Mouse (Mus musculus) forebrain, embryonic 12.5 days (tissue): ENCODE measurements at regions not wholly inside any gene's neighbourhood (a gene's known extent, or its start where the extent isn't known, plus 50 kb on each side); places are given as distances from the start of the nearest gene placed in this dataset.

ENCODE experiments used
- ATAC-seq: fragments of 200-750 bp; cut with Nextera tagmentation; 2 replicates; pipeline ENCODE4 v1.8.0; 2017; ENCODE audit warnings: moderate TSS enrichment; ENCODE audit not compliant: low FRiP score
- H3K27ac ChIP-seq: fragments of 300-500 bp; sonication (generic); 2 replicates; pipeline ENCODE4 v1.5.1; 2016; ENCODE audit warnings: mild to moderate bottlenecking
- H3K27me3 ChIP-seq: fragments of 300-500 bp; sonication (generic); 2 replicates; pipeline ENCODE4 v1.6.1; 2016; ENCODE audit warnings: mild to moderate bottlenecking
- H3K36me3 ChIP-seq: fragments of 300-500 bp; sonication (generic); replicated peaks from 2 replicates; pipeline ENCODE4 v1.6.1; 2016; ENCODE audit warnings: mild to moderate bottlenecking
- H3K4me1 ChIP-seq: fragments of 300-500 bp; sonication (generic); 2 replicates; pipeline ENCODE4 v1.6.1; 2016
- H3K4me2 ChIP-seq: fragments of 300-500 bp; sonication (generic); 2 replicates; pipeline ENCODE4 v1.6.1; 2016; ENCODE audit warnings: mild to moderate bottlenecking, moderate library complexity
- H3K4me3 ChIP-seq: fragments of 300-500 bp; sonication (generic); replicated peaks from 2 replicates; pipeline ENCODE4 v1.5.1; 2016; ENCODE audit warnings: mild to moderate bottlenecking
- H3K9ac ChIP-seq: fragments of 300-500 bp; sonication (generic); 2 replicates; pipeline ENCODE4 v1.6.1; 2016; ENCODE audit warnings: mild to moderate bottlenecking
- H3K9me3 ChIP-seq: fragments of 300-500 bp; sonication (generic); 2 replicates; pipeline ENCODE4 v1.6.1; 2016
- WGBS: fragments of 180-500 bp; shearing (Covaris S2); methylation state at CpG from one replicate; pipeline ENCODE4 v1.1.7; 2016; 5-methylcytosine and 5-hydroxymethylcytosine counted together

DNA sequence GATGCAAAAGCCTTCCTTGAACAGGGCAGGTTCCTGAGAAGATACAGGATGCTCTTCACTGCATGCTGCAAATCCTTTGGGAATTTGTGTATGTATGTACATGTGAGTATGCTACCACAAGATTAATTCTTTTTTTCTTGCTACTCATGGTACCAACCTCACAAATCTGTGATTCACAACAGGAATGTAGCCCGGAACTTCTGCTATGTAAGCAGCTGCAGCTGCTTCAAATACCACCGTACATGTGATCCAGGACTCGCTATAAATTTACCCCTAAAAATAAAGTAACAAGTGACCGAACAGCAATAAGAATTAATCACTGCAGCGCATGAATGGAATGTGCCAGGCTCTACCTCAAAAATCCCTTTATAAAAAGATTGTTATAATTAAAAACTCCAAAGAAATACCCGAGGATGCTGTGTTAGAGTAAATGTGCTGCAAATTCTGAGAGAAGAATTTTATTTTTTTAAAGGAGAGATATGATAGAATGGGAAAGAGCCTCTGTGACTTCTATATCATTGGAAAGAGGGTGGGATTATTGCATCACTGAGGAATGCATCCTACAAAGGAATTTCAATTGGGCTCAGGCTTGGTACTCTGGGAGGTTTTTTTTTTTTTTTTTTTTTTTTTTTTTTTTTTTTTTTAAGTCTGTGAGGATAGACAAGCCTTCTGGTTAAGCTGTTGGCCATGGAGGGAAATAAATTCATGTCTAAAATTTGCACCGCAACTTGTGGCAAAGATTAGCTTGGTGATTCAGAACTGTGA, 201.2 kb downstream of the Klf5 start:
- Histone ChIP-seq H3K9ac (no peak overlapping the region), H3K27ac (no peak overlapping the region), H3K27me3 (no peaks in the 10 kb centered on the region), H3K4me2 (no peak overlapping the region), H3K9me3 (peaks cover 3% of the 10 kb centered on the region; the same call in 1 of the 2 replicates), H3K4me3 (no peak overlapping the region), H3K4me1 (no peaks in the 10 kb centered on the region), H3K36me3 (no peaks in the 10 kb centered on the region)
- no peak for ATAC-seq
- 83% methylated on average over 7 of the region's 7 CpGs for WGBS

GRCm38 (mm10) chr14:99504909-99505308, 206.4 kb downstream of the Klf5 start:
- Histone ChIP-seq H3K4me2 (no peak overlapping the region), H3K36me3 (no peaks in the 10 kb centered on the region), H3K9ac (no peak overlapping the region), H3K27ac (no peak overlapping the region), H3K27me3 (no peaks in the 10 kb centered on the region), H3K9me3 (peaks cover 3% of the 10 kb centered on the region; the same call in 1 of the 2 replicates), H3K4me3 (no peak overlapping the region), H3K4me1 (no peaks in the 10 kb centered on the region)
- 71% methylated on average over 4 of the region's 4 CpGs for WGBS
- no peak for ATAC-seq

GRCm38 (mm10) chr14:99509696-99510536, 211.4 kb downstream of the Klf5 start:
- 51% methylated on average over 3 of the region's 3 CpGs for WGBS

GRCm38 (mm10) chr14:99515474-99515873, 217.0 kb downstream of the Klf5 start:
- Histone ChIP-seq H3K27me3 (no peaks in the 10 kb centered on the region), H3K27ac (no peak overlapping the region), H3K4me3 (no peak overlapping the region), H3K4me1 (no peaks in the 10 kb centered on the region), H3K9ac (no peak overlapping the region), H3K9me3 (no peaks in the 10 kb centered on the region), H3K4me2 (no peak overlapping the region), H3K36me3 (no peaks in the 10 kb centered on the region)
- 95% methylated on average over 1 of the region's 1 CpGs for WGBS
- no peak for ATAC-seq

More at GRCm38 (mm10) chr14:99509696-99510536, 211.4 kb downstream of the Klf5 start:
- Histone ChIP-seq H3K4me1 (no peaks in the 10 kb centered on the region), H3K4me2 (no peak overlapping the region), H3K27ac (no peak overlapping the region), H3K4me3 (no peak overlapping the region), H3K36me3 (no peaks in the 10 kb centered on the region), H3K27me3 (no peaks in the 10 kb centered on the region), H3K9ac (no peak overlapping the region), H3K9me3 (no peaks in the 10 kb centered on the region)
- ATAC-seq = no peak

- ATAC-seq = no peak
- 85% methylated on average over 6 of the region's 6 CpGs for WGBS
- H3K4me3 ChIP-seq = no peak overlapping the region
- H3K9ac ChIP-seq = no peak overlapping the region
- no peaks in the 10 kb centered on the region for H3K27me3 ChIP-seq
- no peaks in the 10 kb centered on the region for H3K9me3 ChIP-seq
- no peaks in the 10 kb centered on the region for H3K4me1 ChIP-seq
- no peaks in the 10 kb centered on the region for H3K36me3 ChIP-seq
- H3K27ac ChIP-seq = no peak overlapping the region
- no peak overlapping the region for H3K4me2 ChIP-seq
Observed at GRCm38 (mm10) chr14:99516703-99517102, 218.2 kb downstream of the Klf5 start.

DNA sequence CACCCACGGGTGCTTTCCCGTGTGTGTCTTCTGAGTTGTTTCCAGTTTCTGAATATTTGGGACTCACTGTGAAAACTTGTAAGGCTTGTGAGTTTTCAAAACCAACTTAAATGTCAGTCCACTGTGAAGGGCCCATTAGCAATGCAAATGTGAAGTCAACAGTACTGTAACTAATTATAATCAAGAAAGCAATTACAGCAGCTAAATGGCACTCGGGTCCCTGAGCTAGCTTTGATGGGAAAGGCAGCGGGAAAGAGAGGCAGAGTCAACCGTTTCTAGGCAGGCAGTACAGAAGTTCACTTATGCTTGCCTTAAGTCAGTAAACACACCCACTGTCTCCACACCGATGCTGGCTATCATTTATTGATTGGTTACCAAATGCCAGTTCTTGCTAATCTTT, 221.9 kb downstream of the Klf5 start:
- Histone ChIP-seq H3K9ac (no peak overlapping the region), H3K4me2 (no peak overlapping the region), H3K4me1 (no peaks in the 10 kb centered on the region), H3K27ac (no peak overlapping the region), H3K27me3 (no peaks in the 10 kb centered on the region), H3K9me3 (no peaks in the 10 kb centered on the region), H3K36me3 (no peaks in the 10 kb centered on the region), H3K4me3 (no peak overlapping the region)
- ATAC-seq = no peak
- 70% methylated on average over 6 of the region's 6 CpGs for WGBS

GRCm38 (mm10) chr14:99521954-99522523, 223.5 kb downstream of the Klf5 start:
- H3K4me3 ChIP-seq = no peak overlapping the region
- H3K36me3 ChIP-seq = no peaks in the 10 kb centered on the region
- 86% methylated on average over 13 of the region's 13 CpGs for WGBS
- H3K27ac ChIP-seq = no peak overlapping the region
- no peak overlapping the region for H3K9ac ChIP-seq
- H3K4me1 ChIP-seq = no peaks in the 10 kb centered on the region
- no peaks in the 10 kb centered on the region for H3K9me3 ChIP-seq
- H3K27me3 ChIP-seq = no peaks in the 10 kb centered on the region
- ATAC-seq = no peak
- H3K4me2 ChIP-seq = no peak overlapping the region

GRCm38 (mm10) chr14:99535781-99536180, 237.3 kb downstream of the Klf5 start:
- no peak overlapping the region for H3K27ac ChIP-seq
- WGBS = 91% methylated on average over 6 of the region's 6 CpGs
- H3K4me3 ChIP-seq = no peak overlapping the region
- no peaks in the 10 kb centered on the region for H3K36me3 ChIP-seq
- H3K27me3 ChIP-seq = no peaks in the 10 kb centered on the region
- no peaks in the 10 kb centered on the region for H3K4me1 ChIP-seq
- ATAC-seq = no peak
- H3K4me2 ChIP-seq = no peak overlapping the region
- H3K9ac ChIP-seq = no peak overlapping the region
- H3K9me3 ChIP-seq = no peaks in the 10 kb centered on the region

- Histone ChIP-seq H3K4me3 (no peak overlapping the region), H3K9me3 (no peaks in the 10 kb centered on the region), H3K4me1 (no peaks in the 10 kb centered on the region), H3K9ac (no peak overlapping the region), H3K36me3 (no peaks in the 10 kb centered on the region), H3K27ac (no peak overlapping the region), H3K4me2 (no peak overlapping the region), H3K27me3 (no peaks in the 10 kb centered on the region)
- WGBS = 81% methylated on average over 1 of the region's 1 CpGs
- no peak for ATAC-seq
Observed at GRCm38 (mm10) chr14:99537286-99537685, 238.8 kb downstream of the Klf5 start.

DNA sequence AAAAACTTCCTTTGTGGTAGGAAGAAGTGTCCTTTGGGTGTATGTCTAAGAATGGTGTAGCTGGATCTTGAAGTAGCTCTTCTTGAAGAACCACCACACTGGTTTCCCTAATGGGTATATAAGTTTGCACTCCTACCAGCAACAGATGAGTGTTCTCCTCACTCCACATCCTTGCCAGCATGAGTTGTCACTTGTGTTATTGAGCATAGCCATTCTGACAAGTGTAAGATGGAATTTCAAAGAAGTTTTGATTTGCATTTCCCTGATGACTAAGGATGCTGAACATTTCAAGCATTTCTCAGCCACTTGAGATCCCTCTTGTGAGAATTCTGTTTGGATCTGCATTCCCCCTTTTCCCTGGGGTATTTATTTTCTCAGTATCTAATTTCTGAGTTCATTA, 243.2 kb downstream of the Klf5 start:
- no peaks in the 10 kb centered on the region for H3K27me3 ChIP-seq
- no peak overlapping the region for H3K4me3 ChIP-seq
- no peak overlapping the region for H3K27ac ChIP-seq
- no peaks in the 10 kb centered on the region for H3K36me3 ChIP-seq
- no peaks in the 10 kb centered on the region for H3K4me1 ChIP-seq
- H3K9ac ChIP-seq = no peak overlapping the region
- no peak for ATAC-seq
- H3K9me3 ChIP-seq = no peaks in the 10 kb centered on the region
- H3K4me2 ChIP-seq = no peak overlapping the region

- H3K4me1 ChIP-seq = no peaks in the 10 kb centered on the region
- ATAC-seq = no peak
- H3K4me2 ChIP-seq = no peak overlapping the region
- no peak overlapping the region for H3K4me3 ChIP-seq
- no peak overlapping the region for H3K27ac ChIP-seq
- H3K36me3 ChIP-seq = no peaks in the 10 kb centered on the region
- 91% methylated on average over 6 of the region's 6 CpGs for WGBS
- H3K27me3 ChIP-seq = no peaks in the 10 kb centered on the region
- H3K9ac ChIP-seq = no peak overlapping the region
- H3K9me3 ChIP-seq = no peaks in the 10 kb centered on the region
Observed at GRCm38 (mm10) chr14:99547931-99548330, 249.4 kb downstream of the Klf5 start.

GRCm38 (mm10) chr14:99548363-99549248, 250.1 kb downstream of the Klf5 start:
- Histone ChIP-seq H3K27ac (no peak overlapping the region), H3K9ac (no peak overlapping the region), H3K4me3 (no peak overlapping the region), H3K9me3 (no peaks in the 10 kb centered on the region), H3K4me2 (no peak overlapping the region), H3K27me3 (no peaks in the 10 kb centered on the region), H3K4me1 (no peaks in the 10 kb centered on the region), H3K36me3 (no peaks in the 10 kb centered on the region)
- no peak for ATAC-seq
- 90% methylated on average over 14 of the region's 14 CpGs for WGBS
